Mouse (Mus musculus): Measurements from ENCODE around the gene Foxq1. TPM values are rescaled to one million over a fixed set of nuclear protein-coding genes. Genes with fewer than 3 reads are reported as not detected.

Gene Foxq1
- total and polyA plus RNA-seq, 2 experiments from 2014 or later: 1.7 to 5.3 TPM

GRCm38 (mm10) chr13:31577576-31577975 lies 21.6 kb downstream of the Foxq1 start:
- no peaks in the 10 kb centered on the region for H3K36me3 ChIP-seq (ENCODE audit: insufficient read depth, low read length)
- 31% methylated on average over 6 of the region's 6 CpGs for WGBS
- ATAC-seq (ENCODE audit: low FRiP score): no peak
- H3K9me3 ChIP-seq (ENCODE audit: low read length): no peaks in the 10 kb centered on the region
- no peak for TF ChIP-seq CTCF (IDR thresholded peaks at IDR 0.05)
- H3K4me3 ChIP-seq (ENCODE audit: low read depth, low read length): no peak overlapping the region
- no peak overlapping the region for H3K27ac ChIP-seq (ENCODE audit: low read depth, low read length)
- no peaks in the 10 kb centered on the region for H3K27me3 ChIP-seq (ENCODE audit: insufficient read depth, low read length)
- no peak for DNase-seq (ENCODE audit: low spot score)
- H3K4me2 ChIP-seq (ENCODE audit: low read depth, low read length, poor library complexity, severe bottlenecking): no peak overlapping the region
- H3K4me1 ChIP-seq (ENCODE audit: insufficient read depth, low read length): peaks cover 3% of the 10 kb centered on the region; the same call in 1 of the 2 replicates
- no peak overlapping the region for H3K9ac ChIP-seq (replicated peaks; ENCODE audit: low read length, poor library complexity, severe bottlenecking)

DNA sequence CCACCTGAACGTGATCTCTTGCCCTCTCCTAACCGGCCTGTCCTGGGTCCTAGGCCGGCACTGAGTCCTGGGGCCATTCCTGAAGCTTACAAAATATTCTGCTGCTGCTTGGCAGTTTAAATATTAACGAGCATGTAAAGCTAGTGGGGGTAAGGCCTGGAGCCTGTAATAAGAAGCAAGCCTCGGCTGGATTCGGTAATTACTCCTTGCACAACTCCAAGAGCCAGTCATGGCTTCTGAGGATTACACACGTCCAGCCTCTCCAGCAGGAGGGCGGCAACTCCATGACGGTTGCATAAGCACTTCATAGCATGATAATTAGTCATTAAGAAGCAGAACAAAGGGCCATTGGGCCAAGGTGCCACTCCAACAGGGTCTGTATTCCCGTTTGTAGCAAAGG lies 22.5 kb downstream of the Foxq1 start:
- DNase-seq (ENCODE audit: low spot score) (no peak), ATAC-seq (ENCODE audit: low FRiP score) (peak; percentile 36; the same call in 1 of the 2 replicates)
- Histone ChIP-seq H3K27me3 (ENCODE audit: insufficient read depth, low read length) (no peaks in the 10 kb centered on the region), H3K27ac (ENCODE audit: low read depth, low read length) (no peak overlapping the region), H3K36me3 (ENCODE audit: insufficient read depth, low read length) (no peaks in the 10 kb centered on the region), H3K4me2 (ENCODE audit: low read depth, low read length, poor library complexity, severe bottlenecking) (no peak overlapping the region), H3K9me3 (ENCODE audit: low read length) (no peaks in the 10 kb centered on the region), H3K4me3 (ENCODE audit: low read depth, low read length) (no peak overlapping the region), H3K9ac (replicated peaks; ENCODE audit: low read length, poor library complexity, severe bottlenecking) (no peak overlapping the region), H3K4me1 (ENCODE audit: insufficient read depth, low read length) (peaks cover 3% of the 10 kb centered on the region; the same call in 1 of the 2 replicates)
- WGBS: 40% methylated on average over 10 of the region's 10 CpGs
- no peak for TF ChIP-seq CTCF (IDR thresholded peaks at IDR 0.05)

GRCm38 (mm10) chr13:31579866-31580265 lies 23.9 kb downstream of the Foxq1 start:
- Histone ChIP-seq H3K27ac (ENCODE audit: low read depth, low read length) (no peak overlapping the region), H3K9ac (replicated peaks; ENCODE audit: low read length, poor library complexity, severe bottlenecking) (no peak overlapping the region), H3K4me1 (ENCODE audit: insufficient read depth, low read length) (peaks cover 3% of the 10 kb centered on the region; the same call in 1 of the 2 replicates), H3K4me3 (ENCODE audit: low read depth, low read length) (no peak overlapping the region), H3K27me3 (ENCODE audit: insufficient read depth, low read length) (no peaks in the 10 kb centered on the region), H3K9me3 (ENCODE audit: low read length) (no peaks in the 10 kb centered on the region), H3K36me3 (ENCODE audit: insufficient read depth, low read length) (no peaks in the 10 kb centered on the region), H3K4me2 (ENCODE audit: low read depth, low read length, poor library complexity, severe bottlenecking) (no peak overlapping the region)
- DNase-seq (ENCODE audit: low spot score) (no peak), ATAC-seq (ENCODE audit: low FRiP score) (no peak)
- TF ChIP-seq CTCF (IDR thresholded peaks at IDR 0.05): no peak
- WGBS: 71% methylated on average over 9 of the region's 9 CpGs

GRCm38 (mm10) chr13:31587341-31587740 lies 31.4 kb downstream of the Foxq1 start:
- 76% methylated on average over 5 of the region's 5 CpGs for WGBS
- TF ChIP-seq CTCF (IDR thresholded peaks at IDR 0.05): no peak
- no peak for ATAC-seq (ENCODE audit: low FRiP score)

GRCm38 (mm10) chr13:31599576-31599975 lies 43.6 kb downstream of the Foxq1 start:
- TF ChIP-seq CTCF (IDR thresholded peaks at IDR 0.05): no peak
- DNase-seq (ENCODE audit: low spot score) (no peak), ATAC-seq (ENCODE audit: low FRiP score) (no peak)
- Histone ChIP-seq H3K9me3 (ENCODE audit: low read length) (no peaks in the 10 kb centered on the region), H3K4me3 (ENCODE audit: low read depth, low read length) (no peak overlapping the region), H3K4me1 (ENCODE audit: insufficient read depth, low read length) (no peaks in the 10 kb centered on the region), H3K27ac (ENCODE audit: low read depth, low read length) (no peak overlapping the region), H3K9ac (replicated peaks; ENCODE audit: low read length, poor library complexity, severe bottlenecking) (no peak overlapping the region), H3K36me3 (ENCODE audit: insufficient read depth, low read length) (no peaks in the 10 kb centered on the region), H3K27me3 (ENCODE audit: insufficient read depth, low read length) (no peaks in the 10 kb centered on the region), H3K4me2 (ENCODE audit: low read depth, low read length, poor library complexity, severe bottlenecking) (no peak overlapping the region)
- WGBS: 83% methylated on average over 5 of the region's 5 CpGs

More at GRCm38 (mm10) chr13:31587341-31587740, 31.4 kb downstream of the Foxq1 start:
- no peak overlapping the region for H3K4me2 ChIP-seq (ENCODE audit: low read depth, low read length, poor library complexity, severe bottlenecking)
- H3K27me3 ChIP-seq (ENCODE audit: insufficient read depth, low read length): no peaks in the 10 kb centered on the region
- H3K9ac ChIP-seq (replicated peaks; ENCODE audit: low read length, poor library complexity, severe bottlenecking): no peak overlapping the region
- DNase-seq (ENCODE audit: low spot score): no peak
- no peaks in the 10 kb centered on the region for H3K4me1 ChIP-seq (ENCODE audit: insufficient read depth, low read length)
- H3K36me3 ChIP-seq (ENCODE audit: insufficient read depth, low read length): no peaks in the 10 kb centered on the region
- no peak overlapping the region for H3K27ac ChIP-seq (ENCODE audit: low read depth, low read length)
- H3K4me3 ChIP-seq (ENCODE audit: low read depth, low read length): no peak overlapping the region
- H3K9me3 ChIP-seq (ENCODE audit: low read length): no peaks in the 10 kb centered on the region

DNA sequence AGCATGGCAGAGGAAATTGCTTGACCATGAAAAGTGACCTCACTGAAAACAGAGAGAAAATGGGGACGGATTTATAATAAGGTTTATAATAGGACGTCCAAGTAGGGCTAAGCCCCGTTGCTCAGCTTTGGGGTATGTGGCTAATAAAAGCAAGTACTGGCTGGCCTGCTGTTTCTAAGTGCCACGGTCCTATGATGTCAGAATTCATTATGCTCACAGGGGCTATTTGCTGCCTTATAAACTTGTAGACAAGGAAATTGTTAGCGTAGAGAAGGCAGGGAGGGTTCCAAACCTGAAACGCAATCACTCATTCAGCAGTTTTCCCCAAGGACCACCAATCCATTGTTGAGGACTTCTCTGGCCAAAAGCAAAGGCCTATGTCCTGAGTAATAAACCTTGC lies 48.0 kb downstream of the Foxq1 start:
- H3K4me1 ChIP-seq (ENCODE audit: insufficient read depth, low read length): no peaks in the 10 kb centered on the region
- no peak for TF ChIP-seq CTCF (IDR thresholded peaks at IDR 0.05)
- H3K4me3 ChIP-seq (ENCODE audit: low read depth, low read length): no peak overlapping the region
- H3K9ac ChIP-seq (replicated peaks; ENCODE audit: low read length, poor library complexity, severe bottlenecking): no peak overlapping the region
- H3K27ac ChIP-seq (ENCODE audit: low read depth, low read length): no peak overlapping the region
- 62% methylated on average over 6 of the region's 6 CpGs for WGBS
- ATAC-seq (ENCODE audit: low FRiP score) (no peak), DNase-seq (ENCODE audit: low spot score) (no peak)
- no peaks in the 10 kb centered on the region for H3K27me3 ChIP-seq (ENCODE audit: insufficient read depth, low read length)
- no peak overlapping the region for H3K4me2 ChIP-seq (ENCODE audit: low read depth, low read length, poor library complexity, severe bottlenecking)
- H3K36me3 ChIP-seq (ENCODE audit: insufficient read depth, low read length): no peaks in the 10 kb centered on the region
- no peaks in the 10 kb centered on the region for H3K9me3 ChIP-seq (ENCODE audit: low read length)

Other genes starting within 250 kb of the Foxq1 start
- gene A530084C06Rik, start 3.2 kb downstream of the Foxq1 start, total RNA-seq (2014; rRNA removed): 0.90 and 0.99 TPM in 2 replicates
- not detected in 2 replicates for gene A530084C06Rik, start 3.2 kb downstream of the Foxq1 start, polyA plus RNA-seq (2015; fragmentation: Nextera tagmentation; extraction: Ambion mirVana)
- gene Foxf2, start 69.7 kb downstream of the Foxq1 start, total RNA-seq (2014; rRNA removed): 7.5 and 11.0 TPM in 2 replicates
- gene Foxf2, start 69.7 kb downstream of the Foxq1 start, polyA plus RNA-seq (2015; fragmentation: Nextera tagmentation; extraction: Ambion mirVana): 4.3 and 5.1 TPM in 2 replicates

Data from midbrain, postnatal 0 days (tissue).